Mouse (Mus musculus): ENCODE results near the gene Itga5. TPM values are rescaled to one million over a fixed set of nuclear protein-coding genes. Genes with fewer than 3 reads are reported as not detected.
A peak's percentile ranks its signal among the peaks of the same experiment; 100 is the strongest.

Itga5 gene
- polyA plus RNA-seq, 1 experiment from 2014 or later = 8.1 TPM

DNA sequence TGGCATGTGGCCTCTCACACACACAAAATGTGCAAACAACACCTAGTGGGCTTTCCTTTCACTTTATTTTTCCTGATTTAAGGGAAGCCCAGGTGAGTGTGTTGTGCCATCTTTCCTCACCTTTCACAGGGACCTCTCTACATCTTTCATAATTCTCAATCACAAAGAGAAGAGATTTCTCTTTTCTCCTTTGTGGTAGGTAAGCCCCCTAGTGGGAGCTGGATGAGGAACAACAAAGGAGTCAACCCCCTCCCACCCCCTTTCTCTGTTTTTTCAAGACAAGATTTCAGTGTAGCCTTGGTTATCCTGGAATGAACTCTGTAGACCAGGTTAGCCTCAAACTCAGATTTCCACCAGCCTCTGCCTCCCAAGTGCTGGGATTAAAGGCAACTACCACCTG is 23.0 kb downstream of the Itga5 start:
- Histone ChIP-seq H3K9me3 (ENCODE audit: control insufficient read depth, low read length) (no peaks in the 10 kb centered on the region), H3K27ac (no peak overlapping the region), H3K27me3 (ENCODE audit: control insufficient read depth, insufficient read depth, low read length) (no peaks in the 10 kb centered on the region), H3K9ac (no peak overlapping the region), H3K4me1 (replicated peaks; ENCODE audit: control insufficient read depth, insufficient read depth, low read length) (0 out of 2 replicates have a peak, but pooled peaks cover 3% of the 10 kb centered on the region), H3K4me2 (replicated peaks) (no peak overlapping the region), H3K4me3 (replicated peaks; ENCODE audit: low read length) (no peak overlapping the region), H3K36me3 (replicated peaks; ENCODE audit: control insufficient read depth, insufficient read depth) (no peaks in the 10 kb centered on the region)
- no peak for ATAC-seq (ENCODE audit: low FRiP score)
- no peak for DNase-seq (ENCODE audit: low spot score)

DNA sequence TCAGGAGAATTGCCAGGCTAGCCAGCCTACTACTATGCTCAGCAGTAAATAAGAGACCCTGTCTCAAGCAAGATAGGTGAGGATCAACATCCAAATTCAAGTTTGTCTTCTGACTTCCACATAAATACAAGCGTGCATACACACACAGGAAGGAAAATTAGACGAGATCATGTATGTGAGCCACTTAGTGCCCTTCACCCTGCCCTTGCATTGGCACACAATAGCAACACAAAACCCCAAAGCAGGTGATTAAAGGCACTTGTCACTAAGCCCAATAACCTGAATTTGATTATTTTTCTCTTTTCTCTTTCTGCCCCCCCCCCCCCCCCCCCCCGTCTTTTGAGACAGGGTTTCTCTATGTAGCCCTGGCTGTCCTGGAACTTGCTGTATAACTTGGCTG is 23.6 kb downstream of the Itga5 start:
- H3K9ac ChIP-seq = no peak overlapping the region
- no peak overlapping the region for H3K27ac ChIP-seq
- H3K27me3 ChIP-seq (ENCODE audit: control insufficient read depth, insufficient read depth, low read length) = no peaks in the 10 kb centered on the region
- H3K4me3 ChIP-seq (replicated peaks; ENCODE audit: low read length) = no peak overlapping the region
- WGBS = 91% methylated on average over 2 of the region's 3 CpGs
- H3K4me2 ChIP-seq (replicated peaks) = no peak overlapping the region
- no peaks in the 10 kb centered on the region for H3K36me3 ChIP-seq (replicated peaks; ENCODE audit: control insufficient read depth, insufficient read depth)
- H3K4me1 ChIP-seq (replicated peaks; ENCODE audit: control insufficient read depth, insufficient read depth, low read length) = 0 out of 2 replicates have a peak, but pooled peaks cover 3% of the 10 kb centered on the region
- no peaks in the 10 kb centered on the region for H3K9me3 ChIP-seq (ENCODE audit: control insufficient read depth, low read length)
- DNase-seq (ENCODE audit: low spot score) (no peak), ATAC-seq (ENCODE audit: low FRiP score) (no peak)

DNA sequence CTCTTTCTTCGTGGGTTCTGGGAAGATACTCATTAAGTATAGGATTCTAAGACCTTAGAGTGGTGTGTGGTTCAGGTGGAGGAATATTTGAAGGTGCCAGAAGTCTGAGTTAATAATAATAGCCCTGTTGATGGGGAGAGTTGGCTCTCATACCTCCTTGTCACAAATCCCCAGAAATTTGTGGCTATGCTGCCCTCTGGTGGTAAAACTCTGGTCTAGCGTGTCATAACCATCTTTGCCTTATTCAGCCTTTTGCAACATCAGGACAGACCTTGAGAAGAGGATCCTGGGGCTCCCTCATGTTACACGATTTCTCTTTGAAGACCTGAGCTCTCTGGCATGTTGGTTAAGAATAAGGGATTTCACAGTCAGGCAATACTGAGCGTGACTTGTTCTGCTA is 24.1 kb downstream of the Itga5 start:
- no peak overlapping the region for H3K4me2 ChIP-seq (replicated peaks)
- H3K27me3 ChIP-seq (ENCODE audit: control insufficient read depth, insufficient read depth, low read length) = no peaks in the 10 kb centered on the region
- H3K9ac ChIP-seq = no peak overlapping the region
- H3K36me3 ChIP-seq (replicated peaks; ENCODE audit: control insufficient read depth, insufficient read depth) = no peaks in the 10 kb centered on the region
- H3K27ac ChIP-seq = no peak overlapping the region
- ATAC-seq (ENCODE audit: low FRiP score) (no peak), DNase-seq (ENCODE audit: low spot score) (peak; percentile 94)
- 0 out of 2 replicates have a peak, but pooled peaks cover 3% of the 10 kb centered on the region for H3K4me1 ChIP-seq (replicated peaks; ENCODE audit: control insufficient read depth, insufficient read depth, low read length)
- WGBS = 13% methylated on average over 4 of the region's 4 CpGs
- H3K9me3 ChIP-seq (ENCODE audit: control insufficient read depth, low read length) = no peaks in the 10 kb centered on the region
- no peak overlapping the region for H3K4me3 ChIP-seq (replicated peaks; ENCODE audit: low read length)

DNA sequence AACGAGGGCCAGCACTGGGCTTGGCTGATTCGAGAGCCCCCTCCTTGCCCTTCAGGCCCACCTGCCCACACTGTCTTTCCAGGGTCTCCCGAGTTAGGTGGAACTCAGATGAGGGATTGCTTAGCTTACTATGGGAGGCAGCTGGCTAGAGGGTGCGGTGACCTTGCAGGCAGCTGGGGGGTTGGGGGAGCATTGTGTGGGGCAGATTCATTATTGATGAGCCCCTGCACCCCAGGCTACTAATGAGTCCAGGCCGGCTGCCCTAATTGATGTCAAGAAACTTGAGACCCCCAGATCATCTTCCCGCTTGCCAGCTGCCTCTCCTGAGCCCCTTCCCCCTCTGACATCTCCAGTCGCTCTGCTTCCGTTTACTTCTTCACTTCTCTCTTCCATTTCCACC is 25.0 kb downstream of the Itga5 start:
- WGBS = 36% methylated on average over 8 of the region's 8 CpGs
- Histone ChIP-seq H3K27me3 (ENCODE audit: control insufficient read depth, insufficient read depth, low read length) (no peaks in the 10 kb centered on the region), H3K4me3 (replicated peaks; ENCODE audit: low read length) (no peak overlapping the region), H3K27ac (no peak overlapping the region), H3K9me3 (ENCODE audit: control insufficient read depth, low read length) (no peaks in the 10 kb centered on the region), H3K9ac (no peak overlapping the region), H3K36me3 (replicated peaks; ENCODE audit: control insufficient read depth, insufficient read depth) (no peaks in the 10 kb centered on the region), H3K4me1 (replicated peaks; ENCODE audit: control insufficient read depth, insufficient read depth, low read length) (0 out of 2 replicates have a peak, but pooled peaks cover 3% of the 10 kb centered on the region), H3K4me2 (replicated peaks) (no peak overlapping the region)
- ATAC-seq (ENCODE audit: low FRiP score) = no peak
- DNase-seq (ENCODE audit: low spot score) = no peak

DNA sequence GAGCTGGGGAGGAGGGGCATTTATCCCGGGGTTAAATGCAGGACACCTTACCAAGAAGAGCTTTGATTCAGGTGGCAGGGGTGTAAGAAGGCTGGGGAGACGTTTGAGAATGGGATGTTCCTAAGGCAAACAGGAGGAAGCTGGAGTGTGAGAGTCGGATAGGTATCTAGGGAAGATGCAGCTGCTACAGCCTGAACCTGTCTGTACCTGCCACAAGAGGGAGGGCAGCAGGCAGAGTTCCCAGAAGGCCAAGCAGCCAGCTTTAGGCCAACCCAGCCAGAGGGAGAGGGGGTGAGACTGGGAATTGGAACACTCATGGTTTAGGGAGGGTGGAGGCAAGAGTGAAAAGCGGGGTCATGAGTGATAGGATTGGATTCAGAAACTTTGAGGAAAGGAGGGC is 25.8 kb downstream of the Itga5 start:
- Histone ChIP-seq H3K4me2 (replicated peaks) (peak overlapping the region; percentile 76), H3K9me3 (ENCODE audit: control insufficient read depth, low read length) (no peaks in the 10 kb centered on the region), H3K9ac (peak overlapping the region; percentile 67; the same call in 1 of the 2 replicates), H3K27ac (no peak overlapping the region), H3K4me1 (replicated peaks; ENCODE audit: control insufficient read depth, insufficient read depth, low read length) (0 out of 2 replicates have a peak, but pooled peaks cover 3% of the 10 kb centered on the region), H3K36me3 (replicated peaks; ENCODE audit: control insufficient read depth, insufficient read depth) (no peaks in the 10 kb centered on the region), H3K4me3 (replicated peaks; ENCODE audit: low read length) (peak overlapping the region; percentile 61; the same call in 1 of the 2 replicates), H3K27me3 (ENCODE audit: control insufficient read depth, insufficient read depth, low read length) (no peaks in the 10 kb centered on the region)
- DNase-seq (ENCODE audit: low spot score) (no peak), ATAC-seq (ENCODE audit: low FRiP score) (no peak)
- WGBS = 24% methylated on average over 4 of the region's 4 CpGs

DNA sequence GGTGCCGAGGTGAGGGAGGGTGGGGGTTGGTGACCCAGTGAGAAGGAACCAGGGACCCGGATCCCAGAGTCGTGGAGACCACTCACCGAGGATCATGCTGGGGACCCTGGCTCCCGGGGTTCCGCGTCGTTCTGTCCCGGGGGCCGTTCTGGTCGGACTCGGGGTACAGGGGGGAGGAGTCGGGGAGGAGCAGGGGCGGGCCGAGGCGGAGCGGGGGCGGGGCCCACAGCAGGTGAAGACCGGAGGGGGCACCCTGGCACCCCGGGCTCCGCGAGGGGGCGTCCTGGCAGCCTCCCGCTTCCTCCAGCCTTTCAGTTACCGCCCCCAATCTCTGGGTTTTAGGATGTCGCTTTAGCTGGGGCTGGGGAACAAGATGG is 26.6 kb downstream of the Itga5 start, which contains the start of gene Zfp385a:
Zfp385a (minus strand) TSS at position 133 of the 377 bp plus-strand sequence.
- WGBS = 2% methylated on average over 15 of the region's 26 CpGs
- Histone ChIP-seq H3K9ac (peak within 1 kb of the TSS; percentile 67), H3K27me3 (ENCODE audit: control insufficient read depth, insufficient read depth, low read length) (no peaks in the 10 kb centered on the region), H3K4me1 (replicated peaks; ENCODE audit: control insufficient read depth, insufficient read depth, low read length) (0 out of 2 replicates have a peak, but pooled peaks cover 3% of the 10 kb centered on the region), H3K27ac (0 out of 2 replicates have a peak within 1 kb of the TSS, but pooled peaks have one; percentile 2), H3K36me3 (replicated peaks; ENCODE audit: control insufficient read depth, insufficient read depth) (no peaks in the 10 kb centered on the region), H3K9me3 (ENCODE audit: control insufficient read depth, low read length) (no peaks in the 10 kb centered on the region), H3K4me3 (replicated peaks; ENCODE audit: low read length) (peak within 1 kb of the TSS; percentile 61), H3K4me2 (replicated peaks) (peak within 1 kb of the TSS; percentile 76)
- ATAC-seq (ENCODE audit: low FRiP score) = peak; percentile 26
- DNase-seq (ENCODE audit: low spot score) = peak; percentile 32

DNA sequence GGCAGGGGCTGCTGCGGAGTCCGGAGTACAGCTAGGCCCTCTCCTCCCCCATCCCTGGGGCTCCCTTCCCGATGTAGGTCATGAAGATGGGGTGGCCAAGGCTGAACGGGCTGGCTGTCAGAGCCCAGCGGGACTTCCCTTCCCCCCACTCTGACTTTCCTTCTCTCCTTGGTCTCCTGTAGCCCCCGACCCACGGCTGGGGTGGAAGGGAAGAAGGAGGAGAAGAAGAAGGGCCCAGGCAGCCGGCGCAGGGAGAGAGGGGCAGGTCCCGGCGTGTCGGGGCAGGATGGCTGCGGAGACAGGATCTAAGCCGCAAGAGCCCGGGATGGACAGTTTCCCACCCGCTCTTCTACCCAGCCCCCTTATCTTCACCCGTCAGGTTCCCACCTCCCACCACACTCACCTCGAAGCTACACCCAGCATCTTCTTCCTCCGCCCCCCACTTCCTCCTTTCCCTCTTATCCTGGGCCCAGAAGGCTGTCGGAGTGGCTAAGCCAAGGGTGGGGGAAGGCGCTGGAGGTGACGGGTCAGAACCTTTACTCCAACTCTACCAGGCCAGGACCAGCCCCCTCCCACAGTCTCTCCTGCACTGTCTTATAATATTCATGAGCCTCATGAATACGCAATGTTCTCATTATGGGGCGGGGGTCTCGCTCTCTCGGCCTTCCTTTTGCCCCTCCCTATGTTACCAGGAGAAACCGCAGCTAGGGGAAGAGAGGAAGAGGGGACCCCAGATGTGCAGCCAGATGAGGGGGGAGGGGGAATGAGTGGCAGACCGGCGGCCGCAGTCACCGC is 27.2 kb downstream of the Itga5 start:
- H3K36me3 ChIP-seq (replicated peaks; ENCODE audit: control insufficient read depth, insufficient read depth) = no peaks in the 10 kb centered on the region
- H3K9ac ChIP-seq = peak overlapping the region; percentile 67
- DNase-seq (ENCODE audit: low spot score) = no peak
- H3K27me3 ChIP-seq (ENCODE audit: control insufficient read depth, insufficient read depth, low read length) = no peaks in the 10 kb centered on the region
- H3K4me2 ChIP-seq (replicated peaks) = peak overlapping the region; percentile 76
- H3K4me1 ChIP-seq (replicated peaks; ENCODE audit: control insufficient read depth, insufficient read depth, low read length) = 0 out of 2 replicates have a peak, but pooled peaks cover 3% of the 10 kb centered on the region
- no peak overlapping the region for H3K27ac ChIP-seq
- H3K9me3 ChIP-seq (ENCODE audit: control insufficient read depth, low read length) = no peaks in the 10 kb centered on the region
- H3K4me3 ChIP-seq (replicated peaks; ENCODE audit: low read length) = peak overlapping the region; percentile 61
- 5% methylated on average over 28 of the region's 31 CpGs for WGBS
- peak; percentile 57 for ATAC-seq (ENCODE audit: low FRiP score)

DNA sequence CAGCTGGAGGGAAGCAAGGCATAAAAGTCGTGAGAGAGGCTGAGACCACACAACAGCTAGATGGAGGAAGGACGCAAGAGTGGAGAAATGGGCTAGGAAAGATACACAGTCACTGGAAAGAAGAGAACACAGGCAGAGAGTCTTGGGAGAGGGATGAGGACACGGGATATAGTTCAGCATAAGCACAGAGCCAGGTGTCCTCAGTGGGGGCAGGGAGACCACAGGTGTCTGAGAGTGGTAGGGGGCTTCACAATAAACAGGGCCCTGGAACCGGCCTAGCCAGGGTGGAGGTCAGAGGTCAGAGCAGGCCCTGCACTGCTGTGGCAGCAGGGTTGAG is 27.8 kb downstream of the Itga5 start:
- Histone ChIP-seq H3K4me2 (replicated peaks) (peak overlapping the region; percentile 76), H3K27ac (no peak overlapping the region), H3K36me3 (replicated peaks; ENCODE audit: control insufficient read depth, insufficient read depth) (no peaks in the 10 kb centered on the region), H3K9me3 (ENCODE audit: control insufficient read depth, low read length) (no peaks in the 10 kb centered on the region), H3K27me3 (ENCODE audit: control insufficient read depth, insufficient read depth, low read length) (no peaks in the 10 kb centered on the region), H3K4me1 (replicated peaks; ENCODE audit: control insufficient read depth, insufficient read depth, low read length) (0 out of 2 replicates have a peak, but pooled peaks cover 3% of the 10 kb centered on the region), H3K4me3 (replicated peaks; ENCODE audit: low read length) (peak overlapping the region; percentile 61), H3K9ac (peak overlapping the region; percentile 67)
- DNase-seq (ENCODE audit: low spot score) (no peak), ATAC-seq (ENCODE audit: low FRiP score) (no peak)
- WGBS = 49% methylated on average over 4 of the region's 4 CpGs

DNA sequence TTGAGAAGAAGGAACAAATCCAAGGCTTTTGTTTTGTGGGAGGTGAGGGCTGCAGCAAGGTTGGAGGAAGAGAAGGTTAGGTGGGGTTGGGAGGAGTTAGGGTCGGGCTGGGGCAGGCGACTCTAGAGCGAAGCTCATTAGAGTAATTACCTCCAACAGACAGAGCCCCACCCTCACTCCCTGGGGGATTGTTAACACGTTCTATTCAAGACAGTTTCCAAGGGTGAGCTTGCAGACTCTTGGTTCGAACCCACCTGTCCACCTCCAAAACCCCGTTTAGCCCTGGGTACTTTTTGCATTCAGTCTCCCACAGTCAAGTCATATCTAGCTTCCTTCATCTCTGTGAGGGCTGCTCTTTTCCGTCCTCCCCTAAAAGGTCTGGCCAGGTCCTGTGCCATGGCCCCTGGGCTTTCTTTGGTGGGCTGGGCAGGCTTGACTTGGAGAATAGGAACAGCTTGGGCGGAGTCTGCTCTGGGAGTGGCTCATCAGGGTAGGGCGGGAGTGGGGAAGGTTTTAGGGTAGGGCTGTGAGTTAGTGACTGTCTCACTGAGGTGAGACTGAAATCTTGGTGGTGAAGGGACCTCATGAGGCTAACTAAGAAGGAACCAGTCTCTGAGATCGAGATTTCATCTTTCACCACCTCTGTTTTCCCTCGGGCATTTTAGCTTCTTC is 29.4 kb downstream of the Itga5 start:
- no peaks in the 10 kb centered on the region for H3K27me3 ChIP-seq (ENCODE audit: control insufficient read depth, insufficient read depth, low read length)
- H3K27ac ChIP-seq = no peak overlapping the region
- no peak for DNase-seq (ENCODE audit: low spot score)
- no peaks in the 10 kb centered on the region for H3K9me3 ChIP-seq (ENCODE audit: control insufficient read depth, low read length)
- no peak overlapping the region for H3K4me2 ChIP-seq (replicated peaks)
- no peak overlapping the region for H3K4me3 ChIP-seq (replicated peaks; ENCODE audit: low read length)
- H3K36me3 ChIP-seq (replicated peaks; ENCODE audit: control insufficient read depth, insufficient read depth) = no peaks in the 10 kb centered on the region
- 0 out of 2 replicates have a peak, but pooled peaks cover 3% of the 10 kb centered on the region for H3K4me1 ChIP-seq (replicated peaks; ENCODE audit: control insufficient read depth, insufficient read depth, low read length)
- 20% methylated on average over 11 of the region's 11 CpGs for WGBS
- H3K9ac ChIP-seq = no peak overlapping the region
- ATAC-seq (ENCODE audit: low FRiP score) = no peak

Measured in hindbrain, embryonic 14.5 days (tissue).